10 mouse cellular contexts compared by ENCODE assay signal in genomic region chr14:25474017-25474416, GRCm38 (mm10). TPM values are rescaled to one million over a fixed set of nuclear protein-coding genes. Genes with fewer than 3 reads are reported as not detected.
A peak's percentile ranks its signal among the peaks of the same experiment; 100 is the strongest.
DNase-seq lines count a peak whose midpoint lies in the region; ATAC-seq and TF ChIP-seq lines count a peak whose summit lies in the region.
"Had no signal": no experiment of that assay in that cellular context is flagged by ENCODE, and none has a peak within 500 bp of the region (broad histone marks: within the 10 kb centered on the region; RNA-seq: fewer than 3 reads in every experiment).

No protein-coding gene starts in this region.

- H3K4me3 ChIP-seq in kidney, embryonic 16.5 days (ENCODE audit: low read length): no peak overlapping the region
- no peak overlapping the region for H3K4me3 ChIP-seq in bone marrow macrophage, adult 2 months (ENCODE audit: insufficient read depth, low read length)
- H3K4me3 ChIP-seq in limb, embryonic 13.5 days: no peak overlapping the region

- peak overlapping the region; percentile 87 for H3K27ac ChIP-seq in kidney, embryonic 16.5 days (ENCODE audit: low read length)
- peak overlapping the region; percentile 98 for H3K27ac ChIP-seq in bone marrow macrophage, adult 2 months (ENCODE audit: insufficient read depth, low read depth, low read length)
- peak overlapping the region; percentile 8; the same call in 1 of the 2 replicates for H3K27ac ChIP-seq in limb, embryonic 13.5 days

- H3K27me3 ChIP-seq in kidney, embryonic 16.5 days (ENCODE audit: insufficient read depth, low read length): no peaks in the 10 kb centered on the region
- no peaks in the 10 kb centered on the region for H3K27me3 ChIP-seq in limb, embryonic 13.5 days

- TF ChIP-seq POLR2A in bone marrow macrophage, adult 2 months (IDR thresholded peaks at IDR 0.05; ENCODE audit: borderline replicate concordance, low read depth, low read length): no peak

- ATAC-seq in kidney, embryonic 16.5 days (ENCODE audit: low FRiP score, low TSS enrichment): no peak
- no peak for ATAC-seq in limb, embryonic 13.5 days (ENCODE audit: low FRiP score, low read depth)

- no peaks in the 10 kb centered on the region for H3K9me3 ChIP-seq in kidney, embryonic 16.5 days (ENCODE audit: low read length)
- no peaks in the 10 kb centered on the region for H3K9me3 ChIP-seq in limb, embryonic 13.5 days

- peak overlapping the region; percentile 49 for H3K9ac ChIP-seq in kidney, embryonic 16.5 days (replicated peaks; ENCODE audit: low read length)
- H3K9ac ChIP-seq in limb, embryonic 13.5 days: no peak overlapping the region

- no peak overlapping the region for H3K4me2 ChIP-seq in kidney, embryonic 16.5 days (replicated peaks; ENCODE audit: low read depth, low read length)
- no peak overlapping the region for H3K4me2 ChIP-seq in limb, embryonic 13.5 days (replicated peaks)
- H3K4me2 ChIP-seq: lung, embryonic 14.5 days had no signal

- no peaks in the 10 kb centered on the region for H3K36me3 ChIP-seq in kidney, embryonic 16.5 days (ENCODE audit: insufficient read depth, low read length)
- H3K36me3 ChIP-seq in limb, embryonic 13.5 days: peaks cover 36% of the 10 kb centered on the region

- H3K4me1 ChIP-seq in kidney, embryonic 16.5 days (ENCODE audit: insufficient read depth, low read length): peaks cover 98% of the 10 kb centered on the region
- peaks cover 90% of the 10 kb centered on the region for H3K4me1 ChIP-seq in bone marrow macrophage, adult 2 months (ENCODE audit: control insufficient read depth, insufficient read depth, low read length)
- H3K4me1 ChIP-seq in limb, embryonic 13.5 days: peaks cover 100% of the 10 kb centered on the region

- DNase-seq in heart, adult 11 months: peak; percentile 92
- DNase-seq in heart, postnatal 4 days: no peak
- DNase-seq in kidney, adult 11 months: no peak
- no peak for DNase-seq in layer of hippocampus, adult 9-11 months
- DNase-seq in embryo, embryonic 11 days: no peak
- DNase-seq: lung, embryonic 14.5 days; right cerebral cortex, postnatal 25 days had no signal

- TF ChIP-seq CTCF in bone marrow macrophage, adult 2 months (IDR thresholded peaks at IDR 0.05; ENCODE audit: low read depth, low read length): no peak

- WGBS in kidney, embryonic 16.5 days: 39% methylated on average over 5 of the region's 5 CpGs
- WGBS in limb, embryonic 13.5 days: 42% methylated on average over 5 of the region's 5 CpGs

RNA-seq across cellular contexts. Expression of gene Zmiz1, which starts 15.0 kb away (rescaled TPM):
- 10 to 100 TPM; 67.0 to 78.5 TPM for total RNA-seq in heart, postnatal 4 days (2021)
- 36.0 and 46.6 TPM in 2 replicates for polyA plus RNA-seq in kidney, embryonic 16.5 days (2015; fragmentation: Nextera tagmentation; extraction: Ambion mirVana)
- 78.1 and 99.2 TPM in 2 replicates for polyA plus RNA-seq in bone marrow macrophage, adult 2 months (2012; ENCODE audit: insufficient read depth, insufficient read length, missing spikeins)
- 66.7 and 68.6 TPM in 2 replicates for polyA plus RNA-seq in limb, embryonic 13.5 days (2015; fragmentation: Nextera tagmentation; extraction: Ambion mirVana)

Comparison
In these comparisons a context has a peak if more than half of its experiments do, and no peak if none do; other contexts are left out.
1. H3K27ac ChIP-seq: peak in every context shown above with its lines; median percentile 98 in bone marrow macrophage, adult 2 months; 87 in kidney, embryonic 16.5 days; 8 in limb, embryonic 13.5 days.